ENCODE assay signal across 18 mouse cellular contexts in genomic region chr13:59445179-59445578, GRCm38 (mm10).
DNase-seq lines count a peak whose midpoint lies in the region; ATAC-seq and TF ChIP-seq lines count a peak whose summit lies in the region.
"Had no signal": no experiment of that assay in that cellular context is flagged by ENCODE, and none has a peak within 500 bp of the region (broad histone marks: within the 10 kb centered on the region; RNA-seq: fewer than 3 reads in every experiment).

No protein-coding gene starts in this region.

- no peak overlapping the region for H3K4me3 ChIP-seq in cerebellum, adult 2 months (replicated peaks; ENCODE audit: insufficient read depth, low read depth, low read length)
- H3K4me3 ChIP-seq in heart, embryonic 11.5 days (ENCODE audit: low read depth, low read length), result no peak overlapping the region
- no peak overlapping the region for H3K4me3 ChIP-seq in midbrain, postnatal 0 days (ENCODE audit: low read depth, low read length)
- H3K4me3 ChIP-seq: embryonic facial prominence, embryonic 12.5 days; forebrain, embryonic 15.5 days; heart, embryonic 12.5 days; hindbrain, embryonic 10.5 days had no signal

- peaks cover 17% of the 10 kb centered on the region for H3K4me1 ChIP-seq in cerebellum, adult 2 months (ENCODE audit: control insufficient read depth, insufficient read depth, low read length)
- no peaks in the 10 kb centered on the region for H3K4me1 ChIP-seq in heart, embryonic 11.5 days (ENCODE audit: control insufficient read depth, insufficient read depth, low read length)
- no peaks in the 10 kb centered on the region for H3K4me1 ChIP-seq in midbrain, postnatal 0 days (ENCODE audit: insufficient read depth, low read length)
- H3K4me1 ChIP-seq: embryonic facial prominence, embryonic 12.5 days; forebrain, embryonic 15.5 days; heart, embryonic 12.5 days had no signal

- DNase-seq in heart, adult 11 months, result peak; percentile 44
- DNase-seq in heart, adult 9 months (ENCODE audit: low spot score in 2 of 2), result no peak
- peak; percentile 61 to 82 for DNase-seq in cerebellum, adult 2 months
- DNase-seq in cerebellum, postnatal 10 days, result peak; percentile 51 to 54
- DNase-seq in urinary bladder, adult 2 months (ENCODE audit: low spot score), result no peak
- DNase-seq in midbrain, postnatal 0 days (ENCODE audit: low spot score), result no peak
- DNase-seq: adrenal gland, adult 8-10 months; adrenal gland, postnatal 36 days; gastrocnemius, postnatal 36 days; heart, adult 18-20 months had no signal

- TF ChIP-seq CTCF in cerebellum, adult 2 months (IDR thresholded peaks at IDR 0.05; ENCODE audit: borderline replicate concordance, insufficient read depth, low read depth, low read length), result no peak
- TF ChIP-seq CTCF in midbrain, postnatal 0 days (IDR thresholded peaks at IDR 0.05), result no peak

- H3K36me3 ChIP-seq in heart, embryonic 11.5 days (ENCODE audit: control insufficient read depth, insufficient read depth, low read length), result no peaks in the 10 kb centered on the region
- 0 out of 2 replicates have a peak, but pooled peaks cover 4% of the 10 kb centered on the region for H3K36me3 ChIP-seq in midbrain, postnatal 0 days (ENCODE audit: insufficient read depth, low read length)
- H3K36me3 ChIP-seq: embryonic facial prominence, embryonic 12.5 days; heart, embryonic 12.5 days; hindbrain, embryonic 10.5 days had no signal

- TF ChIP-seq POLR2A in cerebellum, adult 2 months (IDR thresholded peaks at IDR 0.05; ENCODE audit: borderline replicate concordance, insufficient read depth, low read length), result no peak

- H3K27ac ChIP-seq in cerebellum, adult 2 months (ENCODE audit: insufficient read depth, low read length), result peak overlapping the region; percentile 10; the same call in 1 of the 2 replicates
- no peak overlapping the region for H3K27ac ChIP-seq in heart, embryonic 11.5 days (ENCODE audit: low read depth, low read length)
- H3K27ac ChIP-seq in midbrain, postnatal 0 days (ENCODE audit: low read depth, low read length), result no peak overlapping the region
- H3K27ac ChIP-seq: embryonic facial prominence, embryonic 12.5 days; forebrain, embryonic 15.5 days; hindbrain, embryonic 10.5 days; hindbrain, embryonic 14.5 days had no signal

- no peak overlapping the region for H3K9ac ChIP-seq in heart, embryonic 11.5 days (ENCODE audit: low read depth, low read length)
- no peak overlapping the region for H3K9ac ChIP-seq in midbrain, postnatal 0 days (replicated peaks; ENCODE audit: low read length, poor library complexity, severe bottlenecking)
- H3K9ac ChIP-seq: embryonic facial prominence, embryonic 12.5 days; forebrain, embryonic 15.5 days; heart, embryonic 12.5 days; hindbrain, embryonic 14.5 days had no signal

- H3K27me3 ChIP-seq in cerebellum, adult 2 months (ENCODE audit: control insufficient read depth, insufficient read depth, low read length), result no peaks in the 10 kb centered on the region
- H3K27me3 ChIP-seq in heart, embryonic 11.5 days (ENCODE audit: control insufficient read depth, insufficient read depth, low read length), result no peaks in the 10 kb centered on the region
- no peaks in the 10 kb centered on the region for H3K27me3 ChIP-seq in midbrain, postnatal 0 days (ENCODE audit: insufficient read depth, low read length)
- H3K27me3 ChIP-seq: CH12.LX; embryonic facial prominence, embryonic 12.5 days; forebrain, embryonic 15.5 days; heart, embryonic 12.5 days had no signal

- no peak overlapping the region for H3K4me2 ChIP-seq in heart, embryonic 11.5 days
- no peak overlapping the region for H3K4me2 ChIP-seq in midbrain, postnatal 0 days (ENCODE audit: low read depth, low read length, poor library complexity, severe bottlenecking)
- H3K4me2 ChIP-seq: embryonic facial prominence, embryonic 12.5 days; forebrain, embryonic 15.5 days; heart, embryonic 12.5 days; hindbrain, embryonic 14.5 days had no signal

- no peaks in the 10 kb centered on the region for H3K9me3 ChIP-seq in heart, embryonic 11.5 days (replicated peaks; ENCODE audit: control insufficient read depth, low read length)
- H3K9me3 ChIP-seq in midbrain, postnatal 0 days (ENCODE audit: low read length), result no peaks in the 10 kb centered on the region
- H3K9me3 ChIP-seq: embryonic facial prominence, embryonic 12.5 days; forebrain, embryonic 15.5 days; heart, embryonic 12.5 days; hindbrain, embryonic 10.5 days had no signal

- WGBS in cerebellum, adult 2 months, result 13% methylated on average over 5 of the region's 5 CpGs
- 81% methylated on average over 5 of the region's 5 CpGs for WGBS in heart, embryonic 11.5 days (ENCODE audit: insufficient replicate concordance)
- 97% methylated on average over 5 of the region's 5 CpGs for WGBS in midbrain, postnatal 0 days

- no peak for ATAC-seq in heart, embryonic 11.5 days (replicated peaks; ENCODE audit: insufficient number of reproducible peaks, low FRiP score, low TSS enrichment)
- ATAC-seq in midbrain, postnatal 0 days (ENCODE audit: low FRiP score), result no peak
- ATAC-seq: forebrain, embryonic 15.5 days; intestine, embryonic 16.5 days had no signal

Comparison
In these comparisons a context has a peak if more than half of its experiments do, and no peak if none do; other contexts are left out.
1. DNase-seq: peak in heart, adult 11 months (single experiment), cerebellum, adult 2 months (2 of 2) and cerebellum, postnatal 10 days (2 of 2); none in heart, adult 9 months (0 of 2), urinary bladder, adult 2 months (single experiment) and midbrain, postnatal 0 days (single experiment).